Mouse (Mus musculus): ENCODE results near the gene Pacsin1. TPM values are rescaled to one million over a fixed set of nuclear protein-coding genes. Genes with fewer than 3 reads are reported as not detected.
"Not testable (repeated sequence)": the region's sequence is repeated elsewhere in the genome, so short reads cannot be mapped to it uniquely, and the experiment has no call there.

The Pacsin1 gene
- polyA plus RNA-seq, 1 experiment from 2014 or later: 2.1 TPM

- Histone ChIP-seq H3K27me3 (ENCODE audit: insufficient read depth, poor library complexity, severe bottlenecking) (no peaks in the 10 kb centered on the region), H3K9me3 (no peaks in the 10 kb centered on the region), H3K4me3 (no peak overlapping the region), H3K36me3 (peaks cover 17% of the 10 kb centered on the region), H3K4me1 (peaks cover 28% of the 10 kb centered on the region), H3K27ac (no peak overlapping the region)
- DNase-seq (ENCODE audit: low spot score): no peak
- WGBS: 62% methylated on average over 7 of the region's 7 CpGs
Measured at GRCm38 (mm10) chr17:27625455-27626251, 29.7 kb upstream of the Pacsin1 start.

- Histone ChIP-seq H3K27me3 (ENCODE audit: insufficient read depth, poor library complexity, severe bottlenecking) (no peaks in the 10 kb centered on the region), H3K27ac (no peak overlapping the region), H3K36me3 (peaks cover 28% of the 10 kb centered on the region), H3K4me1 (peaks cover 21% of the 10 kb centered on the region; the same call in 1 of the 2 replicates), H3K9me3 (no peaks in the 10 kb centered on the region), H3K4me3 (no peak overlapping the region)
- no peak for DNase-seq (ENCODE audit: low spot score)
- WGBS: 37% methylated on average over 5 of the region's 5 CpGs
Measured at GRCm38 (mm10) chr17:27626681-27627080, 28.6 kb upstream of the Pacsin1 start.

- H3K27ac ChIP-seq: no peak overlapping the region
- H3K27me3 ChIP-seq (ENCODE audit: insufficient read depth, poor library complexity, severe bottlenecking): no peaks in the 10 kb centered on the region
- no peak overlapping the region for H3K4me3 ChIP-seq
- WGBS: 39% methylated on average over 5 of the region's 5 CpGs
- H3K36me3 ChIP-seq: peaks cover 35% of the 10 kb centered on the region
- no peaks in the 10 kb centered on the region for H3K9me3 ChIP-seq
- DNase-seq (ENCODE audit: low spot score): no peak
- H3K4me1 ChIP-seq: peaks cover 29% of the 10 kb centered on the region
Measured at GRCm38 (mm10) chr17:27627451-27627850, 27.9 kb upstream of the Pacsin1 start.

DNA sequence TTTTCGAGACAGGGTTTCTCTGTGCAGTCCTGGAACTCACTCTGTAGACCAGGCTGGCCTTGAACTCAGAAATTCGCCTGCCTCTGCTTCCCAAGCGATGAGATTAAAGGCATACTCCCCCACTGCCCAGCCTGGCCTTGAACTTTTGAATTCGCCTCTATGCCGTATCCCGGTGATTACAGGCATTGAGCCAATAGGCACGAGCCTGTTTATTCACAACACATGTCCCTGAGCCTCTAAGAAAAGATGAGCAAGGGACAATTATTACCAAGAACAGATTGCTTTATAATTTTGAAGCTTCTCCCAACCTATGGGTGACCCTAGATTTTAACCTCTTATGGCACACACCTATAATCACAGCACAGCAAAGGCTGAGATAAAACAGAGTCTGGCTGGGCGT is 26.9 kb upstream of the Pacsin1 start:
- no peak for DNase-seq (ENCODE audit: low spot score)
- Histone ChIP-seq H3K36me3 (peaks cover 45% of the 10 kb centered on the region), H3K27me3 (ENCODE audit: insufficient read depth, poor library complexity, severe bottlenecking) (no peaks in the 10 kb centered on the region), H3K9me3 (no peaks in the 10 kb centered on the region), H3K4me1 (peaks cover 37% of the 10 kb centered on the region), H3K4me3 (no peak overlapping the region), H3K27ac (no peak overlapping the region)
- WGBS: 92% methylated on average over 8 of the region's 8 CpGs

- no peak overlapping the region for H3K4me3 ChIP-seq
- no peaks in the 10 kb centered on the region for H3K9me3 ChIP-seq
- 69% methylated on average over 2 of the region's 2 CpGs for WGBS
- H3K36me3 ChIP-seq: peaks cover 52% of the 10 kb centered on the region
- no peaks in the 10 kb centered on the region for H3K27me3 ChIP-seq (ENCODE audit: insufficient read depth, poor library complexity, severe bottlenecking)
- DNase-seq (ENCODE audit: low spot score): peak; percentile 86
- peaks cover 35% of the 10 kb centered on the region for H3K4me1 ChIP-seq
- no peak overlapping the region for H3K27ac ChIP-seq
Measured at GRCm38 (mm10) chr17:27629249-27630020, 25.9 kb upstream of the Pacsin1 start.

DNA sequence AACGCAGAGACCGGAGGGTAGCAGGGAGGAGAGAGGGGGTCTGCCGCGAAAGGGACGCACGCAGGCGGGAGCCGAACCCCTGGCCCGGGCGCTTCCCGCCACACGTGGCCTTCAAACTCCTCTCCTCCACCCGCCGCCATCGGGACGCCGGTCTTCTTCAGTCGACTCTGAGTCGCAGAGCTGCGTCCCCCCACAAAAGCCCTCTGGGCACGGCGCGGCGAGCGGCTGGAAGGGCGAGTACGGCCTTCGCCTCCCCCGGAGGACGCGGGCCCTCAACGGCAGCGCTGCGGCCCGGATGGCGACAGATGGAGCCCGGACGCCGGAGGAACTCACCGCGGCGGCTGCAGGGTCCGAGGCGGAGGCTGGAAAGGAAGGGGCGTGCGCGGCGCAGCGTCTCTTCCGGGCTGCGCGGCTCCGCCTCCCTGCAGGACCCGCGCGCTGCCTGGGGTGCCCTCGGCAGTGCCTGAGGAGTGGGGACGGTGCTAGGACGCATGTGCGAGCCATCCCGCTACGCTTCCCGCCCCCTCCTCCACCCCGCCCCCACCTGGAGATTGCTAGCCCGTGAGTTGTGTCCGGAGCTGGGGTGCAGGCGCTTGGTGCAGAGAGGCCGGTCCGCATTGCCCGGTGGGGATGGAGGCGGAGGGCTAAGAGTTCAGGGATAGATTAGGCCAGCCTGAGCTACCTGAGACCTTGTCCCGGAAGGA is 20.3 kb upstream of the Pacsin1 start, which contains the start of gene RPS10-NUDT3:
RPS10-NUDT3 (minus strand) TSS at position 352 of the 704 bp plus-strand sequence.
- DNase-seq (ENCODE audit: low spot score): peak; percentile 97
- Histone ChIP-seq H3K4me3 (peak within 1 kb of the TSS; percentile 98), H3K27me3 (ENCODE audit: insufficient read depth, poor library complexity, severe bottlenecking) (no peaks in the 10 kb centered on the region), H3K36me3 (peaks cover 41% of the 10 kb centered on the region), H3K9me3 (no peaks in the 10 kb centered on the region), H3K27ac (peak within 1 kb of the TSS; percentile 97), H3K4me1 (peaks cover 46% of the 10 kb centered on the region)
- under 1% methylated on average over 69 of the region's 72 CpGs for WGBS

- H3K27me3 ChIP-seq (ENCODE audit: insufficient read depth, poor library complexity, severe bottlenecking); H3K9me3 ChIP-seq; DNase-seq (ENCODE audit: low spot score): not testable (repeated sequence)
- Histone ChIP-seq H3K36me3 (peaks cover 36% of the 10 kb centered on the region), H3K27ac (peak overlapping the region; percentile 97), H3K4me3 (peak overlapping the region; percentile 98), H3K4me1 (peaks cover 46% of the 10 kb centered on the region)
- 45% methylated on average over 9 of the region's 9 CpGs for WGBS
Measured at GRCm38 (mm10) chr17:27635575-27635903, 19.8 kb upstream of the Pacsin1 start.

DNA sequence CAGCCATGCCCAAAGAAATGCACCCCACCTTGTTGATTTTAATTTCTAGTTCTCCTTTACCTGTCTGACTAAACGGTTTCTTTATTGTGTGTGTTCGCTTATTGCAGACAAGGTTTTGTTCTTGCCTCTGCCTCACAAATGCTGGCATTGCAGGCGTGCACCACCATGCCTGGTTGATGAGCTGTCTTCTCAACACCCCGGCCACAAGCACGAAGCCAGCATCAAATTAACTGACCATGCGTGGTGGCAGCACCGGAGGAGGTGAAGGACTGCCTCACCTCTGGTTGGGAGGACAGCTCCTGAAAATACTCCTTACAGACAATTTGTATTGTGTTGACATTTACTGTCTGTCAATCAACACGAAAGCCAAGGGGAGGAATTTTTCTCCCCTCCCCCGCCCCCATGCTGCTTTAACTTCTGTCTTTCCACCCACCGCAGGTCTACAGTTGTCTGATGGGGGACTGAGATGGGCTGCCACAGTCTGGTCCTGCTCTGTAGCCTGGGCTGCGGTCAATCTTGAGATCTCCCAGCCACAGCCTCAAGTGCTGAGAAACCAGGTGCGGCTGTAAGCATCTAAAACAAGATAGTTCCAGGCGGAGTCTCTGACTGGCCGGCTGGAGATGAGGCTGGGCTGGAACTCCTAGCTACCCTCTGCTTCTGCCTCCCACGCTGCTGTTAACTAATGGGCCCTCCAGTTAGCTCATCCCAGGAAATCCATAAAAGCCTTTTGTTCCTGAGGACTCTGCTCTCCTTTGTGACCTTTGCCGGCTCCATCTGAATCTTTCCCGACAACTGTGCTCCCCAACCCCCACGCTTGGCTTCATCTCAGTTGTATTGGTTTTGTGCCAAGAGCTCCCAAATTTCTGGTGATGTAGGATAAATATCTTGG is 18.9 kb upstream of the Pacsin1 start, which contains the start of gene Rps10:
Rps10 (minus strand) TSS at position 538 of the 889 bp plus-strand sequence.
- Histone ChIP-seq H3K9me3 (no peaks in the 10 kb centered on the region), H3K27me3 (ENCODE audit: insufficient read depth, poor library complexity, severe bottlenecking) (no peaks in the 10 kb centered on the region), H3K4me1 (peaks cover 46% of the 10 kb centered on the region), H3K36me3 (peaks cover 28% of the 10 kb centered on the region), H3K27ac (peak within 1 kb of the TSS; percentile 97), H3K4me3 (peak within 1 kb of the TSS; percentile 98)
- WGBS: 39% methylated on average over 18 of the region's 18 CpGs
- DNase-seq (ENCODE audit: low spot score): no peak

- H3K27ac ChIP-seq: 0 out of 2 replicates have a peak overlapping the region, but pooled peaks have one; percentile 29
- H3K27me3 ChIP-seq (ENCODE audit: insufficient read depth, poor library complexity, severe bottlenecking): no peaks in the 10 kb centered on the region
- H3K36me3 ChIP-seq: peaks cover 18% of the 10 kb centered on the region
- 67% methylated on average over 9 of the region's 9 CpGs for WGBS
- no peak for DNase-seq (ENCODE audit: low spot score)
- H3K9me3 ChIP-seq: no peaks in the 10 kb centered on the region
- no peak overlapping the region for H3K4me3 ChIP-seq
- H3K4me1 ChIP-seq: peaks cover 38% of the 10 kb centered on the region
Measured at GRCm38 (mm10) chr17:27637333-27637732, 18.0 kb upstream of the Pacsin1 start.

- WGBS: 69% methylated on average over 20 of the region's 20 CpGs
- no peak for DNase-seq (ENCODE audit: low spot score)
- no peak overlapping the region for H3K4me3 ChIP-seq
- peaks cover 2% of the 10 kb centered on the region; the same call in 1 of the 2 replicates for H3K36me3 ChIP-seq
- no peaks in the 10 kb centered on the region for H3K27me3 ChIP-seq (ENCODE audit: insufficient read depth, poor library complexity, severe bottlenecking)
- no peak overlapping the region for H3K27ac ChIP-seq
- H3K4me1 ChIP-seq: peaks cover 33% of the 10 kb centered on the region
- H3K9me3 ChIP-seq: no peaks in the 10 kb centered on the region
Measured at GRCm38 (mm10) chr17:27638921-27639332, 16.4 kb upstream of the Pacsin1 start.

DNA sequence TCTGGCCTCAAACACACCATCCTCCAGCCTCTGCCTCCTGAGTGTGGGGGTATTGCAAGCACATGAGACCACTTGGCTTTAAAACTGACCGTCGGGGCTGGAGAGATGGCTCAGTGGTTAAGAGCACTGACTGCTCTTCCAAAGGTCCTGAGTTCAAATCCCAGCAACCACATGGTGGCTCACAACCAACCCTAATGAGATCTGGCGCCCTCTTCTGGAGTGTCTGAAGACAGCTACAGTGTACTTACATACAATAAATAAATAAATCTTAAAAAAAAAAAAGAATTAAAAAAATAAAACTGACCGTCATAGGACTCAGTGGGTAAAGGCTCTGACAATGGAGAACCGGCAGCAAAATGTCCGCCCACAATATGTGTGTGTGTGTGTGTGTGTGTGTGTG is 15.5 kb upstream of the Pacsin1 start:
- WGBS: 81% methylated on average over 6 of the region's 6 CpGs
- H3K27me3 ChIP-seq (ENCODE audit: insufficient read depth, poor library complexity, severe bottlenecking); H3K36me3 ChIP-seq; H3K4me3 ChIP-seq; H3K27ac ChIP-seq; H3K9me3 ChIP-seq; DNase-seq (ENCODE audit: low spot score): not testable (repeated sequence)
- H3K4me1 ChIP-seq: peaks cover 30% of the 10 kb centered on the region

DNA sequence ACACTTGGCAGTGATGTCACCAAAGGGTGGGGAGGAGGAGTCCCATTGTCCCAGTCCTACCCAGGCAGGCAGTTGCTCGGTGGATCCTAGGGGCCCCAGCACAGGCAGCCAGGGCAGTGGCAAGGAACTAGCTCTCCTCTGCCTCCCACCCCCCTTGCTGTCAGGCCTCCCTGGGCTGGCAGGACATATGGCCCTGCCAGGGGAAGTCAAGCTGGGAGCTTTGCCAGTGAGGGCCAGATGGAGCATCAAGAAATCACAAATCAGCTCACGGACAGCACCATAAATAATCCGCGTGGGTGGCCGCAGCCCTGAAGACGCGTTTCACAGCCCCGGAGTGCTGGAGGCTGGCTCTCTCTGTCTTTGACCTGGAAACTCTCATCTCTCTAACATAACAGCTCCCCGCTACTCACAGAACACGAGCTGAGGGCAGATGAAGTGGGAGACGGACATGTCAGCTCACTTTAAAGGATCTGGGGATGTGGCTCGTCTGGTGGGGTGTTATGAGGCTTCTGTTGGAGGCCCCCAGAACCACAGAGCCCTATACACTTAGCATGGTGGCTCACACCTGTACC is 12.7 kb upstream of the Pacsin1 start:
- Histone ChIP-seq H3K4me3 (no peak overlapping the region), H3K36me3 (no peaks in the 10 kb centered on the region), H3K27ac (0 out of 2 replicates have a peak overlapping the region, but pooled peaks have one; percentile 32), H3K4me1 (peaks cover 20% of the 10 kb centered on the region), H3K27me3 (ENCODE audit: insufficient read depth, poor library complexity, severe bottlenecking) (no peaks in the 10 kb centered on the region), H3K9me3 (no peaks in the 10 kb centered on the region)
- 27% methylated on average over 12 of the region's 12 CpGs for WGBS
- DNase-seq (ENCODE audit: low spot score): no peak

Measured in heart, embryonic 10.5 days (tissue).